Mouse (Mus musculus) large intestine, adult 2 months (tissue): ENCODE data around the gene Lama5. TPM values are rescaled to one million over a fixed set of nuclear protein-coding genes. Genes with fewer than 3 reads are reported as not detected.

ENCODE experiments used
- DNase-seq: peaks from one replicate; pipeline ENCODE4 v3.0.0-alpha.2; 2012; ENCODE audit warnings: low read depth, low spot score
- whole genome bisulfite sequencing: fragments of 180-500 bp; shearing (Covaris S2); methylation state at CpG from one replicate; pipeline ENCODE4 v1.1.7; 2018; 5-methylcytosine and 5-hydroxymethylcytosine counted together
- polyA plus RNA-seq: library from polyadenylated mRNA; depleted of rRNA; stranded (reverse); fragments of >200 nt; gene quantifications from 2 replicates; pipeline ENCODE4 v1.2.3, GENCODE M21; 2012

The Lama5 gene
- polyA plus RNA-seq, 1 experiment = 29.5 TPM

- DNase-seq = no peak
- WGBS = 57% methylated on average over 6 of the region's 6 CpGs
Observed at GRCm38 (mm10) chr2:180228060-180228458, 2.4 kb upstream of the Lama5 start.

- WGBS = 2% methylated on average over 21 of the region's 21 CpGs
- DNase-seq = no peak
Observed at GRCm38 (mm10) chr2:180227262-180228059, 1.8 kb upstream of the Lama5 start.

GRCm38 (mm10) chr2:180225044-180225761 is 456 bp downstream of the Lama5 start:
- under 1% methylated on average over 55 of the region's 55 CpGs for WGBS

GRCm38 (mm10) chr2:180224647-180225043 is 1.0 kb downstream of the Lama5 start:
- DNase-seq = no peak
- 13% methylated on average over 13 of the region's 13 CpGs for WGBS

More at GRCm38 (mm10) chr2:180225044-180225761, 456 bp downstream of the Lama5 start:
- no peak for DNase-seq

GRCm38 (mm10) chr2:180222250-180222649 is 3.4 kb downstream of the Lama5 start:
- 19% methylated on average over 6 of the region's 6 CpGs for WGBS
- DNase-seq = no peak

- DNase-seq = no peak
- 73% methylated on average over 9 of the region's 9 CpGs for WGBS
Observed at GRCm38 (mm10) chr2:180221051-180221450, 4.6 kb downstream of the Lama5 start.

- WGBS = 35% methylated on average over 9 of the region's 9 CpGs
- DNase-seq = no peak
Observed at GRCm38 (mm10) chr2:180220165-180220564, 5.5 kb downstream of the Lama5 start.

GRCm38 (mm10) chr2:180219145-180219943 is 6.3 kb downstream of the Lama5 start:
- WGBS = 88% methylated on average over 15 of the region's 15 CpGs
- no peak for DNase-seq

GRCm38 (mm10) chr2:180218677-180219076 is 7.0 kb downstream of the Lama5 start:
- 46% methylated on average over 5 of the region's 5 CpGs for WGBS
- no peak for DNase-seq

- 67% methylated on average over 3 of the region's 3 CpGs for whole genome bisulfite sequencing
- DNase-seq = no peak
Observed at GRCm38 (mm10) chr2:180218241-180218640, 7.4 kb downstream of the Lama5 start.

GRCm38 (mm10) chr2:180217587-180217986 is 8.1 kb downstream of the Lama5 start:
- no peak for DNase-seq
- WGBS = 77% methylated on average over 8 of the region's 8 CpGs

GRCm38 (mm10) chr2:180216921-180217320 is 8.7 kb downstream of the Lama5 start:
- 63% methylated on average over 5 of the region's 5 CpGs for WGBS
- DNase-seq = no peak

- WGBS = 41% methylated on average over 6 of the region's 6 CpGs
- no peak for DNase-seq
Observed at GRCm38 (mm10) chr2:180215951-180216350, 9.7 kb downstream of the Lama5 start.

- no peak for DNase-seq
- 45% methylated on average over 8 of the region's 8 CpGs for WGBS
Observed at GRCm38 (mm10) chr2:180215011-180215461, 10.6 kb downstream of the Lama5 start.

GRCm38 (mm10) chr2:180214352-180214978 is 11.2 kb downstream of the Lama5 start:
- 45% methylated on average over 4 of the region's 4 CpGs for WGBS
- DNase-seq = no peak

GRCm38 (mm10) chr2:180212255-180212654 is 13.4 kb downstream of the Lama5 start:
- 94% methylated on average over 3 of the region's 3 CpGs for WGBS
- no peak for DNase-seq

- 73% methylated on average over 1 of the region's 1 CpGs for WGBS
- no peak for DNase-seq
Observed at GRCm38 (mm10) chr2:180208976-180209375, 16.7 kb downstream of the Lama5 start.

- WGBS = 40% methylated on average over 7 of the region's 7 CpGs
- DNase-seq = no peak
Observed at GRCm38 (mm10) chr2:180207840-180208239, 17.8 kb downstream of the Lama5 start.

- WGBS = 88% methylated on average over 2 of the region's 2 CpGs
Observed at GRCm38 (mm10) chr2:180205956-180206280, 19.7 kb downstream of the Lama5 start.

More at GRCm38 (mm10) chr2:180205956-180206280, 19.7 kb downstream of the Lama5 start:
- no peak for DNase-seq
